In the genomic region with DNA sequence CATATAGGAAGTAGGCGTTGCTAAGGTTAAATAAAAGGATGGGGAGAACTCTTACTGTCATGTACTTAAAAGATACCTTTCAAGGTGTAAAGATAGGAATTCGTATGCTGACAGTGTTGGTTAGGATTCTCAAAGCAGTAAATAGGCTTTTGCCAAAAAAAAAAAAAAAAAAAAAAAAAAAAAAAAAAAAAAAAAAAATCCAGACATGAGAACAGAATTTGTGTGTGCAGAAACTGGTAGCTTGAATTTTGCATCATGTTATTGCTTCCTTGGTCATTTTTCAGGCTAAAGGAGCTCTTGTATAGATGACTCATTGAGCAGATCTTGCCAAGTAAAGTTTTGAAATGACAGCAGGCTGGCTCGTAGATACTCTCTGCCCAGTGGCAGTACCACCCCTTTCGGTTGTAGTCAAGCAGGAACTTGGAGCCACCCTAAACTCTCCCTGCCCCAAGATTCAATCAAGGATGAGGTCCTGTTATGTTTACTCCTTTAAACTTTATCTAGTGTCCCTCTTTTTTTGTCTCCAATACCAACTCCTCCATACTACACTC, we compare ENCODE assay signal across 20 mouse cellular contexts. TPM values are rescaled to one million over a fixed set of nuclear protein-coding genes. Genes with fewer than 3 reads are reported as not detected.
DNase-seq lines count a peak whose midpoint lies in the region; ATAC-seq and TF ChIP-seq lines count a peak whose summit lies in the region.
"Had no signal": no experiment of that assay in that cellular context is flagged by ENCODE, and none has a peak within 500 bp of the region (broad histone marks: within the 10 kb centered on the region; RNA-seq: fewer than 3 reads in every experiment).

No protein-coding gene starts in this region.

- dilution Hi-C loops in CH12.LX (cut with MboI; ENCODE audit: extremely low pct_ligation_motif_present, extremely low pct_unique_long_range_greater_than_20kb, low sequenced_read_pairs) = no loop called here

- TF ChIP-seq EP300 in CH12.LX (IDR thresholded peaks at IDR 0.05; ENCODE audit: low read length) = peak; percentile 44; the same call in 1 of the 2 replicates

- in situ Hi-C loops in CH12.LX (cut with MboI; ENCODE audit: low pct_ligation_motif_present, low pct_unique_long_range_greater_than_20kb, low sequenced_read_pairs) = no loop called here

- no peak overlapping the region for H3K4me2 ChIP-seq in CH12.LX (ENCODE audit: insufficient read depth, low read depth, poor library complexity, severe bottlenecking)
- H3K4me2 ChIP-seq: forebrain, embryonic 12.5 days; heart, embryonic 12.5 days; hindbrain, embryonic 15.5 days; intestine, embryonic 15.5 days had no signal

- TF ChIP-seq POLR2A in CH12.LX (IDR thresholded peaks at IDR 0.05; ENCODE audit: low read depth, low read length) = no peak

- H3K9ac ChIP-seq in CH12.LX (ENCODE audit: insufficient read depth, low read depth) = no peak overlapping the region
- H3K9ac ChIP-seq: forebrain, embryonic 12.5 days; forebrain, postnatal 0 days; heart, embryonic 12.5 days; hindbrain, embryonic 15.5 days; intestine, embryonic 15.5 days had no signal

- no peak for TF ChIP-seq RAD21 in CH12.LX (IDR thresholded peaks at IDR 0.05; ENCODE audit: low read depth, low read length)

- H3K79me2 ChIP-seq in CH12.LX (replicated peaks; ENCODE audit: control insufficient read depth, extremely low read depth, insufficient read depth, poor library complexity, severe bottlenecking) = no peaks in the 10 kb centered on the region

- H3K27me3 ChIP-seq in CH12.LX (replicated peaks) = no peaks in the 10 kb centered on the region
- H3K27me3 ChIP-seq: heart, embryonic 12.5 days; hindbrain, embryonic 15.5 days; intestine, embryonic 15.5 days had no signal

- ATAC-seq in megakaryocyte, adult 5-6 weeks (ENCODE audit: poor library complexity, severe bottlenecking) = peak; percentile 43; the same call in 1 of the 2 replicates
- ATAC-seq: forebrain, postnatal 0 days; intestine, embryonic 15.5 days had no signal

- peak; percentile 6 to 20 for DNase-seq in adrenal gland, postnatal 36 days
- no peak for DNase-seq in adrenal gland, adult 18-20 months (ENCODE audit: low spot score in 2 of 2)
- DNase-seq in CH12.LX (ENCODE audit: extremely low read depth) = no peak
- DNase-seq in adipocyte (ENCODE audit: low spot score) = peak; percentile 28
- DNase-seq in spleen, postnatal 4 days (ENCODE audit: low spot score in 2 of 2) = no peak
- DNase-seq in ovary, adult 18-20 months (ENCODE audit: low spot score) = no peak
- no peak for DNase-seq in B cell, adult 2 months
- DNase-seq: adrenal gland, postnatal 10 days; cerebellum, adult 2 months; cerebellum, postnatal 10 days; forebrain, postnatal 0 days; gastrocnemius, postnatal 14 days; kidney, adult 18-20 months had no signal

- TF ChIP-seq CTCF in CH12.LX (conservative IDR thresholded peaks at IDR 0.05 in 1 of 2, IDR thresholded peaks at IDR 0.05 in 1 of 2; ENCODE audit: low read depth in 2 of 2, low read length in 2 of 2) = no peak

- H3K36me3 ChIP-seq in CH12.LX (replicated peaks in 1 of 2; ENCODE audit: control insufficient read depth in 1 of 2, insufficient read depth in 1 of 2, low read length in 1 of 2) = no peaks in the 10 kb centered on the region
- H3K36me3 ChIP-seq: embryonic facial prominence, embryonic 10.5 days; forebrain, embryonic 12.5 days; heart, embryonic 12.5 days; hindbrain, embryonic 10.5 days; hindbrain, embryonic 15.5 days; intestine, embryonic 15.5 days had no signal

- no peak overlapping the region for H3K4me3 ChIP-seq in CH12.LX (replicated peaks in 1 of 3; ENCODE audit: low read depth in 2 of 3, low read length in 2 of 3, poor library complexity in 1 of 3)
- H3K4me3 ChIP-seq: embryonic facial prominence, embryonic 10.5 days; forebrain, embryonic 12.5 days; heart, embryonic 12.5 days; hindbrain, embryonic 10.5 days; hindbrain, embryonic 15.5 days; intestine, embryonic 15.5 days had no signal

- no peak overlapping the region for H3K27ac ChIP-seq in CH12.LX (ENCODE audit: insufficient read depth, low read depth)
- H3K27ac ChIP-seq: embryonic facial prominence, embryonic 10.5 days; forebrain, embryonic 12.5 days; hindbrain, embryonic 10.5 days; hindbrain, embryonic 15.5 days; intestine, embryonic 15.5 days had no signal

- peaks cover 8 to 19% of the 10 kb centered on the region in 2 experiments for H3K4me1 ChIP-seq in CH12.LX (ENCODE audit: control insufficient read depth in 1 of 2, insufficient read depth in 2 of 2)
- H3K4me1 ChIP-seq: embryonic facial prominence, embryonic 10.5 days; forebrain, embryonic 12.5 days; hindbrain, embryonic 10.5 days; hindbrain, embryonic 15.5 days; intestine, embryonic 15.5 days had no signal

- peaks cover 7% of the 10 kb centered on the region for H3K9me3 ChIP-seq in CH12.LX (replicated peaks; ENCODE audit: low read length)
- H3K9me3 ChIP-seq: embryonic facial prominence, embryonic 10.5 days; heart, embryonic 12.5 days; hindbrain, embryonic 10.5 days; hindbrain, embryonic 15.5 days; intestine, embryonic 15.5 days had no signal

TF ChIP-seq in CH12.LX, 34 proteins besides CTCF, POLR2A, EP300 and RAD21:
- TF ChIP-seq JUN (IDR thresholded peaks at IDR 0.05; ENCODE audit: insufficient read depth, low read depth, low read length) (peak; percentile 30; the same call in 1 of the 2 replicates), MXI1 (IDR thresholded peaks at IDR 0.05; ENCODE audit: low read depth, low read length) (no peak), JUND (conservative IDR thresholded peaks at IDR 0.05; ENCODE audit: low read depth, low read length) (0 out of 2 replicates have a peak, but pooled peaks have one; percentile 29), ZNF384 (IDR thresholded peaks at IDR 0.05; ENCODE audit: low read depth, low read length) (peak; percentile 92), ZMIZ1 (IDR thresholded peaks at IDR 0.05; ENCODE audit: low read depth, low read length) (no peak), ELF1 (IDR thresholded peaks at IDR 0.05; ENCODE audit: low read depth, low read length) (no peak), ZC3H11A (IDR thresholded peaks at IDR 0.05; ENCODE audit: low read depth, low read length) (no peak), IRF4 (IDR thresholded peaks at IDR 0.05; ENCODE audit: low read depth, low read length) (peak; percentile 70)
TF ChIP-seq in CH12.LX: peak in this region for 4.

RNA-seq across cellular contexts. Expression of gene Myb, which starts 11.9 kb away (rescaled TPM):
- total RNA-seq in adrenal gland, postnatal 36 days (2021) = under 1 TPM; 0.10 to 0.16 TPM
- total RNA-seq in adrenal gland, adult 18-20 months (2021) = not detected
- 11.1 and 16.5 TPM in 2 replicates for total RNA-seq in CH12.LX (2012; rRNA removed)
- total RNA-seq in CH12.LX (2014; rRNA removed) = 19.1 and 21.1 TPM in 2 replicates
- 18.5 and 24.0 TPM in 2 replicates for polyA plus RNA-seq in CH12.LX (2012; ENCODE audit: insufficient read length, low read depth)
- total RNA-seq in megakaryocyte, adult 5-6 weeks (2015) = 42.5 and 45.2 TPM in 2 replicates
- 38.3 and 50.7 TPM in 2 replicates for total RNA-seq in megakaryocyte, adult 5-6 weeks (2017)

Comparison
In these comparisons a context has a peak if more than half of its experiments do, and no peak if none do; other contexts are left out.
1. DNase-seq: peak in adrenal gland, postnatal 36 days (2 of 2) and adipocyte (single experiment); none in adrenal gland, adult 18-20 months (0 of 2), CH12.LX (single experiment), spleen, postnatal 4 days (0 of 2), ovary, adult 18-20 months (single experiment) and B cell, adult 2 months (0 of 2).
2. RNA of gene Myb, which starts 11.9 kb away (total RNA-seq): 38.3 to 50.7 TPM in megakaryocyte, adult 5-6 weeks and 11.1 to 21.1 TPM in CH12.LX; 0.10 to 0.16 TPM in adrenal gland, postnatal 36 days and not detected in adrenal gland, adult 18-20 months; every median in the first group is over 10 times any median in the second.